Mouse (Mus musculus): ENCODE results near the gene Rtn4rl2.
"Not testable (repeated sequence)": the region's sequence is repeated elsewhere in the genome, so short reads cannot be mapped to it uniquely, and the experiment has no call there.

Rtn4rl2 gene

DNA sequence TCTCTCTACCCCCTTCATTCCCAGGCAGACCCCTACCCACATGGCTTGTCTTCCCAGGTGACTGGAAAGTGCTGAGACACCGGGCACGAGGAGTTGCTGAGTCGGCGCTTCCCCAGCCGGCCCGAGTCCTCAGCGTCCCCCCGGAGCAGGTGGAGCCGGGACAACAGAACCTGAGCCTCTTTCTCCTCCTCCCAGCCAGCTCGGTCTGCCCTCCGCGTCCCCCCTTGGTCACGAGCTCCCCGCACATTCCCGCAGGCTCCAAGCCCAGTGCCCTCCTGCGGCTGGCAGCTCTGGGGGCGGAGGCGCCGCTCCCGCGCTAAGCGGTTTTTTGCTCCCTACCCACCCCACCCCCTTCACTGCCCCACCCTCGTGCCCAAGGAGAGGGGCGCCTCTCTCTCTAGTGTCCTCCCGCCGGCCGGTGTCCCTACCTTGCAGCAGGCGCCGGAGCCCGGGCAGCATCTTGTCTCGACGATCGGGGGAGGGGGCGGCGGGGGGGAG lies at the start of gene Rtn4rl2:
Gene Rtn4rl2 (minus strand): TSS at position 477 of the 498 bp plus-strand sequence.
- peak; percentile 53 for DNase-seq (ENCODE audit: extremely low spot score, low spot score)

DNA sequence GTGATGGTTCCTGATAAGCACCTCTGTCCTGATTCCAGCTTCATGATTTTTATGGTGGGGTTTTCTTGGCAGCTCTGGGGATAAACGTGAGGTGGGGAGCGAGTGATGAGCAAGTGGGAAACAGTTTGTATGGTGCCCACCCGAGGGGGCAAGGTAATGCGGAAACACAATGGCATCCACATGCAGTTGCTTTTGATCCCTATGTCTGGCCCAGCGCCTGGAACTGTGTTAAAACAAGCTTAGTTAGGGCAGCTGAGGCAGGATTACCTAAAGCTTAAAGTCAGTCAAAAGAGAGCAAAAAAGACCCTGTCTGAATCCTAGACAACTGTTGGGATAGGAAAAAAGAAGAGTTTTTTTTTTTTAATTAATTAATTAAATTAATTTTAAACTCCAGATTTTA lies 48.6 kb upstream of the Rtn4rl2 start:
- DNase-seq (ENCODE audit: extremely low spot score, low spot score): no peak

DNA sequence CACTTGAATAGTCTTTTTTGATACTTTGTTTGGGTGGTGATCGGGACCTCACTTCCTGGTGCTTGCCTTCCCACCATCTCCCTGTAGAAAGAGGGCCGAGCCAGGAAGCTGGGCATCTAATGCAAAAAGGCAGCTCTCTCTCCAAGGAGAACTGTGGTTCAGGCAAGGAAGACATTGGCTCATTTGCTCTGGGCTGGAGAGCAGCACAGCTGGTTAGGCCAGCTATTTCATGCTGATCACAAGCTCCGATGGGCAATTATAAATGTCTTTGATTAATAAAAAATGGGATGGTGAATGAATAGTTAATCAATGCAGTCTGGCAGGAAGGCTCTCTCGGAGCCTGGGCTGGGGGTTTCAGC lies 48.1 kb upstream of the Rtn4rl2 start:
- DNase-seq (ENCODE audit: extremely low spot score, low spot score): no peak

DNA sequence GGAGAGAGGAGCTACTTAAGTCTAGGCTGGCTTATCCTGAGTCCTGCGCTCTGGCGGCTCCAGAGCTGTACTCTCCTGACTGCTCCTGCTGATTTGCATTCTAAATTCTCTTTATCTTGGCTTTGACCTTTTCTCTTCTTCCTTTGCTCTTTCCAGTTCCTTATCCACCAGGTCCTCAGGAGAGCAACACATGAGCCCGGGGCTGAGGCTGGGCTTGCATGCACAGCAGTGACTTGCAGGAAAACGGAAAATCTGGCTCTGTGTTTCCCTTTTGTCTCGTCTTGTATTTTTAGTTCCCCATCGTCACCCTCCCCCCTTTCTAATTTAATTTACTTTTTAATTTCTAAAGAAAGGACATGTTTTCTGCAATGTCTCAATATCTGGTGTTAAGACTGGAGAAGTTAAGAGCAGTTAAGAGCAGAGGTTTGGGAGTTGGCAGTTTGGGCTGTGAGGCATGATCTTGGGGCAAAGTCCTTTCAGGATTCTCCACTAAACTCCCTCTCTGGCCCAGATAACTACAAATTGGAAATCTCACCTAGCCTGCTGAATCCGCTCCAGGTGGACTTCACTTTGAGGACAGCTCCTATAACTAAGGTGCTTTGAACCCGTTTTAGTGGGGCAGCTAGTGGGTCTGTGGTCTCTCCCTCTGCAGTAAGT lies 47.6 kb upstream of the Rtn4rl2 start:
- no peak for DNase-seq (ENCODE audit: extremely low spot score, low spot score)

DNA sequence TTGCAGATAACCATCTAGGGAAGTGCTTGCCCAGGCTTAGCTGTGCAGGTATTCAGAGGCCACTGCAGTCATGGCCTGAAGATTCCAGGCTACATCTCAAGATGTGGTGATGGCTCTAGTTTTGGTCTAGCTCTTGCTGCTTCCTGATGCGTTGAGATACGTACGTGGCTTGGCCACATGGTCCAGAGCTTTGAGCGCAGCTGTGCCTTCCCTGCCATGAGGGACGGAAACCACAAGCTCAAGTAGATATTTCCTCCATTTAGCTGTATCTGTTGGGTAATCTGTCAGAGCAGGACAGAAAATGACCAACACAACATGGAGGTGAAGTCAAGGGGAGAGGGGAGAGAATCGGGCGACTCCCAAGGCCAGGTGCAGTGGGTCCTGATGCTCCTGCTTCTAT lies 43.7 kb upstream of the Rtn4rl2 start:
- DNase-seq (ENCODE audit: extremely low spot score, low spot score): no peak

DNA sequence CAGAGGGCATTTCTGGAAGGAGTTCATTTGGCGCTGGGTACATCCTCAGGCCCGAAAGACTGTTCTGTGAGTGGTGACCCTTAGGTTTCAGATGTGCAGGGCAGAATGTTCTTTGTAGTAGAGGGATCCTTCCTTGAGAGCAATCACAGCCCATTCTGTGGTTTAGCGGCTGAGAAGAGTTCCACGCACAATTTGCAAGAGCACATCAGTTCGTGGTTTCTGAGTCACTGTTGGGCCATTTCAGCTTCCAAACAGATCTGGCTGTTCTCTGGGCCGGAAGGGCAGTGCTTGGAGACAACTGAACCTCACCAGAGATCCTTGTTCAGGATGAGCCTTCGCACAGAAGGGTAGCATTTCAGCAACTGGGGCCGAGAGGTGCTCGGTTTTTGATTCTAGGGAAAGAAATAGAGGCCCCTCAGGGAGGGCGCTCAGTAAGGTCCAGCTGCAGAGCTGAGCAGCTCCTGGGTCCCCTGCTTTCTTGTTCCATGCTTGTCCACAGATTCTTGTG lies 33.1 kb upstream of the Rtn4rl2 start:
- no peak for DNase-seq (ENCODE audit: extremely low spot score, low spot score)

DNA sequence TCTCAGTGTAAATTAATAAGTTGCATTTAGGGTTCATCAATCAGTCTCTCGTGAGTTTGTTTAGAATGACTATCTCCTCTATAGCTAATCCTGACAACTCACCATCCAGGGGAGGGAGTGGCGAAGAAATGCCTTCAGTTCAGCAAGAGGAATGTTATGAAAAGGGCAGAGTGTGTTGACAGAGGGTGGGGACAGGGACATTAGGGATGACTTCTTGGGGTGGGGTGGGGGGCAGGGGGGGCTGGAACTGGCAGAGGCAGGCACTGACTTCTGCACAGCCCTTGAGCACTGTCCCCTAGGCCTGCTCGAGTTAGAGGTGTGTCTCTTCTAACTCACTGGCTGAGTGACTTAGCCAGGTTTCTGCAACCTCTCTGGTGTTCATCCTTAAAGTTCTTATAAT lies 31.7 kb upstream of the Rtn4rl2 start:
- no peak for DNase-seq (ENCODE audit: extremely low spot score, low spot score)

DNA sequence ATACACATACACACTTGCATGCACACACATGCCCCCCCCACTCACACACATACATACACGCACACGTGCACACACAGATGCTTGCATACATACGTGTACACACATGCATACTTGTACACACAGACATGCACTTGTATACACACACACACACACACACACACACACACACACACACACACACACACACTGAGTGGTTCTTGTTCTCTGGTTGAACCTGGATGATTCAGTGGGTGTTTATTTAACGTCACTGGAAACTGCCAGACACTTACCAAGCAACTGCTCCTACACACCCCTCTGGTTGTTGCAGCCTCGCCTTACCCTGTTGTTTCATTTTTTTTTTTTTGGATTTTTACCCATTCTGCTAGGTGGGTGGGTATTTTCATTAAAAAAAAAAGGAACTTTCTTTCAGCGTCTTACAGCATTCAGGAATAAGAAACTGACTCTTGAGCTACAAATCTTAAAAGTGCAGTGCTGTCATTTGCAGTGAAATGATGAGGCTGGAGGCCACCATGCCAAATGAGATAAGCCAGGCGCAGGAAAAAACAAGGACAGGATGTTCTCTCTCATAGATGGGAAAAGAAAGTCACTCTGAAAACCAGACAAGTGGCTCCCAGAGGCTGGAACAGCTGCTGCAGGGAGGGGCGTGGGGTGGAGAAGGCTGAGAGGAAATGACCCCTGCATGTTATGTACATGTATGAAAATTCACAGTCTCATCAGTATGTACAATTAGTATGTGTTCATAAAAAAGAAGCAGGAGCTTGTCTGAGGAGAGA lies 30.2 kb upstream of the Rtn4rl2 start:
- DNase-seq (ENCODE audit: extremely low spot score, low spot score): no peak

DNA sequence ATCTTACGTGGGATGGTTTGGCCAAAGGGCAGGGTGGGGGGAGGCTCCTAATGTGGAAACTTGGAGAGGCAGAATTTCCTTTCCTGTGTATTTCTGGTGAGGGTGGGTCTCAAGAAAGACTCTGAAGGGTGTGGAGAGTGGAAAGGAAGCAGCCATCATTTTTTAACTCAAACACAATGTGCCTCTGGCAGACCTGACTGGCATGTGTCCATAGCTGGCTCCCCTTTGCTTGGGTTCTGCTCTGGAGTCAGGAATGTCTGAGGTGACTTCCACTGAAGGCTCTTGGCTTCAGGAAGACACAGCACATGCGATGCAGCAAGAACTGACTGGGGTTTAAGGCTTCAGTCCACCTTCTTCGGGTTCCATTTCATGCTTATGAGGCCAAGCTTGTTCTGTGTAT lies 28.8 kb upstream of the Rtn4rl2 start:
- DNase-seq (ENCODE audit: extremely low spot score, low spot score): no peak

DNA sequence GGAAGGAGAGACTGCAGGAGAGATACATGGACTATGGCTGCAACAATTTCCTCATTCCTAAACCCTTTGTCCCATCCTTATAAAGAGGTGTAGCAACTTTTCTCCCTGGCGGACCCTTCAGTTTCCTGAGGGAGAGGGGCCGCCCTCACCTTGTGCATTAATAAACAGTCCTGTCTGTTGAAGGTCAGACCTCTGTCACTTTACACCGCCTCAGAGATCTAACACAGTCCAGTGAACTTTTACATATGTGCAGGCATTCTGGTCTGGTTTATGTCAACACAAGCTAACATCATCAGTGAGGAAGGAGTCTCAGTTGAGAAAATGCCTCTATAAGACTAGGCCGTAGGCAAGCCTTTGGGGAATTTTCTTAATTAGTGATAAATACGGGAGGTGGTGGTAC lies 27.4 kb upstream of the Rtn4rl2 start:
- DNase-seq (ENCODE audit: extremely low spot score, low spot score): no peak

DNA sequence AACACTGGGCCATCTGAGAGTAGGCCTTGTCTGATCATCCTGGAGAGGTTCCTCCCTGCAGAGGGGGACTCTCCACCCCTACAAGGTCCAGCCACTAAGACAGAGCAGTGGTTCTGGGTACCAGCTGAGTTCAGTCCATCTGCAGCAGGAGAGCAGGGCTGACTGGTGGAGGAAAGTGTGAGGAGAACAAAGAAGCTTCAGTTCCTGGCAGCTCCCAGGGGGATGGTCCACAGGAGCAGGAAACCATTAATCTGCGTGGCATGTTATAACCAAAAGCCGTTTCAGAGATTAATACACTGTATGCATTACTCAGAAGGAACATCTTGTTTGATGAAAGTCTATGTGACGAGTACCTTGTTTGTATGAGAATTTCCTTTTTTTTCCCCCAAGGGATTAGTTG lies 26.2 kb upstream of the Rtn4rl2 start:
- DNase-seq (ENCODE audit: extremely low spot score, low spot score): no peak

DNA sequence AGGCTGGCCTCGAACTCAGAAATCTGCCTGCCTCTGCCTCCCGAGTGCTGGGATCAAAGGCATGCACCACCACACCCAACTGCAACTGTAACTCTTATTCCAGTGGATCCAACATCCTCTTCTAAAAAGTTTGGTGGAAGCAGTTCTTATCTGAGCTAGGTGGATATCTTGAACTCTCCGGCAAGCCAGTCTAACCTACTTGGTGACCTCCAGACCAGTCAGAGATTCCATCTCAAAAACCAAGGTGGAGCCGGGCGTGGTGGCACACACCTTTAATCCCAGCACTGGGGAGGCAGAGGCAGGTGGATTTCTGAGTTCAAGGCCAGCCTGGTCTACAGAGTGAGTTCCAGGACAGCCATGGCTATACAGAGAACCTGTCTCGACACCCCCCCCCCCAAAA lies 10.2 kb upstream of the Rtn4rl2 start:
- not testable (repeated sequence) for DNase-seq (ENCODE audit: extremely low spot score, low spot score)

DNA sequence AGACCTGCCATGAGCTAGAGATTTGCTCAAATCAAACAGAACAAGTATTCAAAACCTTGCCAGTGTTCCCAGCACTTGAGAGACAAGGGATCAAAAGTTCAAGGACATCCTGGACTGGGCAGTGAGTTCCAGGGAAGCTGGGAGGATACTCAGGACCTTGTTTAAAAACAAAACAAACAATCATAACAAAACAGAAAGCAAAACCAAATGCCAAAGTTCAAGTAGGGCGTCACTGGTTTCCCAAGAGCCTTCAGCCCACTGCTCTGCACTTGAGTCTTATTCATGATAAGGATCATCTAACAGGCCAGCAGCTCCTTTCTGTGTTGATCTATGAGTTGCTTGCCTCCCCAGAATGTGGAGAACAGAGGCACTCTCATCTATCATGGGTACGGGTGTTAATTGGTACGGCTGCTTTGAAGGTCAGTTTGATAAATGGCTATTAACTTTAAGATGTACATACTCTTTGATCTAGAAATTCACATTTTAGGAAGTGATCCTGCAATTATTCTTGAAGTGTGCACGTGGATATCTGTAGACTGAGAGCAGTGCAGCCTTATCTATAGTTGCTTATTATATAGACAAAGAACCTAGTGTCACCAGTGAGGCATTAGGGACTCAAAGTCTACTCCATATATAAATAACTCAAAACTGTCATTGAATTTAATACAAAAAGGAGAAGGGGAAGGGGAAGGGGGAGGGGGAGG lies 9.1 kb upstream of the Rtn4rl2 start:
- no peak for DNase-seq (ENCODE audit: extremely low spot score, low spot score)

DNA sequence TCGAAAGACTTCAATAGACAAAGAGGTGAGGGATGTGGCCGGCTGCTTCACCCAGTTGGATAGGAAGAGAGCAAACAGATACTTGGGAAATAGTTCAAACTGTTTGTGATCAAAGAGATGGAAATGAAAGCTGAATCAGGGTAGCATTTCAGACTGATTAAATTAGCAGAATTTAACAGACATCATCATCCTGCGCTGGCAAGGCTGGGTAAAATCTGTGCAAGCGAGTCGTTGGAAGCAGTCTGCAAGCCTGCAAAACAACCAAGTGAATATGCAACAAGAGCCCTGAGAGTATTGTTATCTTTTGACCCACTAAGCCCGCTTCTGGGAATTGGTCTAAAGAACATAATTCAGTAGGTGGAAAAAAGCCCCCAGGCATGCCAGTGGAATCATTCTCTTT lies 6.8 kb upstream of the Rtn4rl2 start:
- no peak for DNase-seq (ENCODE audit: extremely low spot score, low spot score)

DNA sequence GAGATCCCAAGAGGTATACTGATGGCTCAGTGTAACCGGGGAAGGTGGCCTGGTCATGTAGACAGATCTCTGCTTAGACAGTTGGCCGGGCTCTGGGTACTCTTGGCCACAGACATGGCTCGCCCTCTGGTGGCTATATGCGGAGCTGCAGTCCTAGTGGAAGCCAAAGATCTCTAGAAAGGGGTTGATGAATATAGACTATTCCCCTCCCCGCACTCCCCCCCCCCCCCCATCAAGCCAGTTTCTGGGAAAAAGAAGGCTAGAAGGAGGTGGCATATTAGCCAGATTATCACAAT lies 3.5 kb upstream of the Rtn4rl2 start:
- DNase-seq (ENCODE audit: extremely low spot score, low spot score): peak; percentile 85

DNA sequence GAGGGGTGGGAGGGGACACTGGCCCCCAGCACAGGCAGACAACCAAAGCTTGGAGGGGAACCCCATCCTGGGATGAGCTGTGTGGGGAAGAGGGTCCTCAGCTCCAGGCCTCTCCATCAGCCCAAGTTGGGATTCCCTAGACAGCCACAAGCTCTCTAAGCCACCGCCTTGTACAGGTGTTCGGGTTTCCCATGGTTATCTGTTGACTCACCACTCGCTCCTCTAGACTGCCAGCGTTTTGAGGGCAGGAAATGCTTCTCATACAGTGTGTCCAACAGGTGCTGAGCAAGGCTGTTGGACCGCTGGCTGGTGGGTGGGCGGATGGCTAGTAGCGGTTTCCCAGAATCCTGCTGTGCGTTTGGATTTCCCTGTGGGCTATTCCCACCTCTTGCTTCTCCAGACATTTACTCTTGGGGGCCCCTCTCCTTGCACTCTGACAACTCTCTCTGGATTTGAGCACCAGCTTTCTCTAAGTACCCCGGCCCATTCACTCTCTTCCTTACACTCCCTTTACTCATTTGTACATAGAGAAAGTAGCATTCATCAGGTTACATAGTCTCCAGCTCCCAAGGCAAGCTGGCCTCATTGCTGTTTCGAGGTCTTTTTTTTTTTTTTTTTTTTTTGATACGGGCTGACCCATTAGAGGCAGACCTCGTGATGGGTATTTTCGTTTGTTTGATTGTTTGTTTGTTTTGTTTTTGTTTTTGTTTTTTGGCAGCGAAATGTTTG lies 3.0 kb upstream of the Rtn4rl2 start:
- DNase-seq (ENCODE audit: extremely low spot score, low spot score): peak; percentile 52

DNA sequence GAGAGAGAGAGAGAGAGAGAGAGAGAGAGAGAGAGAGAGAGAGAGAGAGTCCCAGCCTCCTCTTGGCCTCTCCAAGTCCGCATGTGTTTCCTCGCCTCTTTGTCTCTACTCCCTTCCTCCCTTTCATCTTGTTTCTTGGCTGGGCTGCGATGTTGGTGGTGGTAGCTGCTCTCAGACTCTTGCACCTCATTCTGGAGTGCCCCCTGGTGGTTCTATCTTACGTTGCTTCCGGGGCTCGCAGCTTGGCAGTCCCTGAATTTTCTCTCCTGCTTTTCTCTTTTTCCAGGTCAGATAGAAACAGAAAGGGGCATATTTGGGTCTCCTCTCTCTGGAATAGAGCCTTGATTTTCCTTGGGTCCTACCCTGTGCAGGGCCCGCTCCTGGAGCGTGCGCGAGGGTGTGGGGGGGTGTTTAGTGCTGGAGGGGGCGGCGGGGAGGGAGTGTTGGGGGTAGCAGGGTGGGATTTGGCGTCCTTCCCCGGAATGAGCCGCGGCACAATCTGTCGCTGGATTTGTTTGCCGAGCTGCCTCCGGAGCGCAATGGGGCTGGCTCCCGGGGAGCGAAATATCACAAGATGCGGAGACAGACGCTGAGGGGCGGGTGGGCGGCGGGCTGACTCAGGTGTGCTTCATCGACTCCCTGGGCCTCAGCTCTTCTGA lies 2.3 kb upstream of the Rtn4rl2 start:
- DNase-seq (ENCODE audit: extremely low spot score, low spot score): peak; percentile 76

DNA sequence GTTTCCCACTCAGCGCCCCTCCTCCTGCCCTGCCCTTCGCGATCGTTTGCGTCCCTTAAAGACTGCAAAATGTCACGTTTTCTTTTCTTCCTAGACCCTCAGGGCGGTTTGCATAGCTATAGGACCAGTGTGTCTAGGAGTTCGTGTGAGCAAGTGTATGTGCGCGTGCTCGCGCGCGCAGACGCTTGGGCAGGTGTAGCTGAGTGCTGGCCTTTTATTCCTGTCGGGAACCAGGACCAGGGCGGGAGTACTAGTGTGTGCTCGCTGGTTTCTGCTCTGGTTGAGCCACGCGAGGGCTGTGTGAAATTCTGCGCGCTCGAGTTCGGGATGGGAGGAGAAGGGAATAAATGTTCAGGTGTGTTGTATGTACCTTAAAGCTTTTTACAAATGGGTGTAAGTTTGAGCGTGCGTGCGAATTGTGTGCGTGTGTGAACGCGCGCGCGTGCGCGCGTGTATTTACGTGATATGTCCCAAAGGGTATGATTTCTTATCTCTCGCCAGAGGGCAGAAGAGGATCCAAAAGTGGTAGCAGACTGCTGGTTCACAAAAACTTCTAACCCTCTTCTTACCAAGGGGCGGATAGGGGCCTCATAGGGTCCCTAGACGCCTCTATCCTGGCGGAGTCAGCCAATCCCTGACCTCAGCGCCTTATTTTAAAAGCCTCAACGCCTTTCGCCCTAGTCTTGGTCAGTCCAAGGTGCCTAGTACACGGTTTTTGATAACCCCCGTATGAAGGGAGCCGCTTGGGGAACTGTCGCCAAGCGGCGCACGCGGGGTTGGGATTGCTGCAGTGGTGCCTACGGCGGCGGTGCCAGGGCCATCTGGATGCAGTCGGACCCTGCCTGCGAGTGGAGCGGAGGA lies 1.1 kb upstream of the Rtn4rl2 start:
- peak; percentile 61 for DNase-seq (ENCODE audit: extremely low spot score, low spot score)

DNA sequence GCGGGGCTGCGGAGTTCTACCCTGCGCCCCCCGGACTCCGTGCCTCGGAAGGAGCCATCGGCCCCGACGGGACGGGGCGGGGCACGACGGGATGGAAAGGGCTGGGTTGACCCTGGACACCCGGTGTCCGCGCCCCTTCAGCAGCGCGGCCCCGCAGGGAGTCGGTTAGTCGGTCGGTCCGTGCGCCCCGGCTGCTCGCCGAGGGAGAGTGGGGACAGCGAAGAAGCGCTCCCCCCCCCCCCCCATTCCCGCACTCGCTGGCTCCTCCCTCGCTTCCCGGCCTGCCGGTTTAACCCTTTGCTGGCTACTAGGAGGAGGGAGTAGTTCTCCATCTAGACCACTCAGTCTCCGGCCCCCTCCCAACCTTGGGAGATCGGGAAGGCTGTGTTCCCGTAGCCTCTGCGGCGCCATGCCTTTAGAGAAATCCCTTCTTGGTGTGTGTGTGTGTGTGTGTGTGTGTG lies 341 bp upstream of the Rtn4rl2 start:
- DNase-seq (ENCODE audit: extremely low spot score, low spot score): peak; percentile 79

Measured in neural tube, embryonic 10.5 days (tissue).